Mouse (Mus musculus): ENCODE data around the gene Gm10320. TPM values are rescaled to one million over a fixed set of nuclear protein-coding genes. Genes with fewer than 3 reads are reported as not detected.

The Gm10320 gene
- total RNA-seq, 2 experiments from 2014 or later: 1.7 to 14.4 TPM

DNA sequence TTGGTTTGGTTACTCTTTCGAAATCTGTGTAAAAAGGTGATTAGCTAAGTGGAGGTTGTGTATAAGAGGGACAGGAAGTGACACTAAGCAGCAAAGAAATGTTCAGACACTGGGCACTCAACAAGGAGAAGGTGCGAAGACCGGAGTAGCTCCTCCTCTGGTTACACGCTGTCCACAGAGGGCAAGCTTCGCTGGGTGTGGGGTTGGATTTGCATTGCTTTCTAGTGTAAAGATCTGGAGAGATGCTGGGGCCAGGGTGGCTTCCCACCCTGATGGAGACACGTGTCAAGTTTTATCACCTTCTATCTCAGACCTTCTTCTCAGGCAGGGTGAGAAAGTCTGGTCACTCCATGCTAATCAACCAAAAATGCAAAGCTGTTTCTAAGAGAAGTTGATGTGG is 20.0 kb downstream of the Gm10320 start:
- no peak for ATAC-seq (replicated peaks; ENCODE audit: poor library complexity)

DNA sequence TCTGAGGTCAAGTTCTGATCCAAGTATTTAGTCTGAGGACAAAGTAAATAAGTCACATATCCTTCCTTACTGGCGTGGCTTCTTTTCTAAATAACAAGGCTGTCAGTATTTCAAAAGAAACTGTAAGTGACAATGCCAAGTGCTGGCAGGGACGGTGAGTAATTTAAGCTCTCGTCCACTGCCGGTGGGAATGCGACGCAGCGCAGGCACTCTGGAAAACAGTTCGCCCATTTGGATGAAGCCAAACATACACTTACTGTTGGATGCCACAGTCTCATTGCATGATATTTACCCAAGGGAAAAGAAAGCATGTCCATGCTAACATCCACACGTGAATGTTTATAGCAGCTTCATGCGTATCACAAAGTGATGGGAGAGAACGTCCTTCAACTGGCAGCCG is 21.5 kb downstream of the Gm10320 start:
- ATAC-seq (replicated peaks; ENCODE audit: poor library complexity): no peak

DNA sequence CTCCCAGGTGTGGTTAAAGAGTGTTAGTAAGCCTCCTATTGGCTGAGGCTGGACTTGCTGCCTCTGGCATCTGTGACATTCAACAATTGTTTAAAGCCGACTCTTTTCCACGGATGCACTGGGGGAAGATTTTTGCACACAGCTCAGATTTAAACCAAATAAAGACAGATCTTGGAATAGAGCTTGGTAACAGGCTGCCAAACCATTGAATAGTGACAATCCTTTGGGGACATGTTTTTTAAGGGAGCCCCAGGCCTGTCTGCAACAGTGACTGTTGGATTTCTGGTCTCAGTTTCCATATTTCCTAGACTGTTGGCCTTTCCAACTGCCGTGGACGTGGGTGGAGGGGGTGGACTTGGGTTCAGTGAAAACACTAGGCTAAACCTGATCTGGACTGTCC is 21.9 kb downstream of the Gm10320 start:
- ATAC-seq (replicated peaks; ENCODE audit: poor library complexity): no peak

DNA sequence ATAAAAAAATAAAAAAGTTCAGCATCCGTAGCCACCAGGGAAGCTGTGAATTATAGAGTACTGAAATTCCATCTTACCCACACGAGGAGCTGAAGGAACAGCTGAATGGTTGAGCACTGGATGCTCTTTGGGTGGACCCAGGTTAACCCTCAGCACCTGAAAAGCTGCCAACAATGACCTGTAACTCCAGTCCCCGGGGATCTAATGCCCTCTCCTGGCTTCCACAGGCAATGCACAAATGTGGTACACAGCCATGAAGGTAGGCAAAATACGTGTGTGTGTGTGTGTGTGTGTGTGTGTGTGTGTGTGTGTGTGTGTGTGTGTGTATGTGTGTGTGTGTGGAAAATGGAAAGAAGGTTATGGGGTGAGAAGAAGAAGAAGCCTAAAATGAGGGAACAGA is 30.3 kb downstream of the Gm10320 start:
- no peak for ATAC-seq (replicated peaks; ENCODE audit: poor library complexity)

DNA sequence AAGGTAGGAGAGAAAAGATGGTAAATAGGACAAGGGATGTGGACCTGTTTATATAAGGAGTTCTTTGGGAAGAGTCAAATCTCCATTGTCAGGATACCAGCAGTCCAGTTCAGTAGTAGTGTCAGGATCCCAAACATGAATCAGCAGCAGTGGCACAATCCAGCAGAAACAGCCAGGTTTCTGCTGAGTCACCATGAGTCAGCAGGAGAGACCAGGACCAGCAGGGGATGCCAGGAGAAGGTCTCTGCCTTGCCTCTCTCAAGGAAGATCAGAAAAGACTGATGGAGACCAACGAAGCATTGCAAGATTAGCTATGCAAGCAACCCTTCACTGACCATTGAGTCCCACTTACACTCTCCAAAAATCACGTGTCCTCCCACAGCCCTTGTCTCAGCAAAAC is 35.4 kb downstream of the Gm10320 start:
- ATAC-seq (replicated peaks; ENCODE audit: poor library complexity): no peak

DNA sequence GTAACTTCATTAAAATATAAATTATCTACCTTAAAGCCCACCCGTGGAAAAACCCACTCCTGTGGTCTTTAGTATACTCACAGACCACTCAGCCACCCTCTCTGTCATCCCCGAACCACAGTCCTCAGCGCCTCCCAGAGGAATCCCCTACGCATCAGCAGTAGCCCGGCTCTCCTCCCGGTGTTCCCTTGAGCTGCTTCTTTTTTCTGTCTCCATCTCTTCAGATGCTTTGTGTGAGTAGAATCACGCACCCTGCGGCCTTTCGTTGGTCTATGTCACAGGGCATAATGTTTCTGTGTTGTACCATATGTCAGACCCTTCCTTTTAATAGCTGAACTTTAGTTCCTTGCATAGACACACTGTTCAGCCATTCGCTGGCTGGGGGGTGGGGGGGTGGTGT is 36.2 kb downstream of the Gm10320 start:
- ATAC-seq (replicated peaks; ENCODE audit: poor library complexity): no peak

DNA sequence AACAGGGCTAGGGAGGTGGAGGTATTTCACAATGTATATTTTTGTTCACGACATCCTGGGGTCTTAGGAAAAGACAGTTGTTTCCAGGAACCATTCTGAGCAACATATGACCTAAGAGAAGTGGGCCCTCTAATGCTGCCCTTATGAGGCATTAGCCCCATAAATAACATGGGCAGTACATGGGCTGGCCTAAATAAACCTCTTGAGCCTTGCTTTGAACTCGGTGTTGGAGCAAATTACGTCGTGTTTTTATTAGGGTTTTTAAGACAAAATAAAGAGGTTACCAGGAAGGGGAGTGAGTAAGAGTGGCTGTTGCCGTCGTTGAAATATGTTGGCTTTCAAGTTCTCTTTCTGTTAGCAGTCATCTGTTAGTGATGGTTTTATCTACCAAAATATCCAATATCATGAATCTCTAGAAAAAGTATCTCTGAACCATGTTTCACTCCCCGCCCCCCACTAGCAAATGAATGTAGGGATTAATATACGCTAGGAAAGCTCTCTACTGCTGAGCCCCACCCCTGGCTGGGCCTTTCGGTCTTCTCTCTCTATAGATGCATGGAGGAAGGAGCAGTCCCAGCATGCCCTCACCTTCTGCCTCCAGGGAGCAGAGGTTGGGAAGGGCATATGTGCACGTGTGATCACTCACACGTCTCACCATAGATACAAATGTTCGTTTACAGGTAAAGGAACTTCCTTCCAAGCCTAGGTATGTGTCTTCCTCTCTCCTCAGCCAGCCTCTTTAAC is 37.4 kb downstream of the Gm10320 start:
- ATAC-seq (replicated peaks; ENCODE audit: poor library complexity): no peak

DNA sequence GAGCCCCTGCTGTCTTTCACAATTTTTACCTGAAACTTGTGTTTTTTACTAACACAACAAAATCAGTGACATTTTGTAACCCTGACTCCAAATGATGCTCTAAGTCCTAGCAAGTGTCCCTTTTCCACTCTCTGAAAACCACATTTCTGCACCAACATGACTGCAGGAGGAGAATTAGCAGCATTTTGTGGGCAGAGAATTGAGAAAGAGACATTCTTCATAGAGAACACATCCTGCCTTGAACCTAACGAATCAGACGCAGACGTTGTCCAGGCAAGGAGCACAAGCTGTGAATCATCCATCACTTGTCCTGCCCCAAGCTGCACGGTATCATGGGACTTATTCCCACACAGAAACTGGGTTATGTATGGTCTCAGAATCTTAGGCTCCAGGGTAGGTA is 38.7 kb downstream of the Gm10320 start:
- ATAC-seq (replicated peaks; ENCODE audit: poor library complexity): no peak

DNA sequence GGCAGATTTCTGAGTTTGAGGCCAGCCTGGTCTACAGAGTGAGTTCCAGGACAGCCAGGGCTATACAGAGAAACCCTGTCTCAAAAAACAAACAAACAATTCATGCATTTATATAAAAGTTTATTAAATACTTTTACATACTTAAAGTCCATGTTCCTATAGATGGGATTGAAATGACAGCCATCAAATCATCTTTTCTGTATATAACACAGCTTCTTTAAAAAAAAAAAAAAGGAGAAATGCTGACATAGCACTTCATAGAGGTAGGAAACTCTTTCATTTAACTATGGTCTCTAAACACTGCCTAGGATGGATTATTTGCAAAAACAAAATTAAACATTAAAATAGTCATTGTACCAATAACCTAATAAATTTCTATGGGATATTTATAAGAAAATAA is 43.1 kb downstream of the Gm10320 start:
- ATAC-seq (replicated peaks; ENCODE audit: poor library complexity): no peak

DNA sequence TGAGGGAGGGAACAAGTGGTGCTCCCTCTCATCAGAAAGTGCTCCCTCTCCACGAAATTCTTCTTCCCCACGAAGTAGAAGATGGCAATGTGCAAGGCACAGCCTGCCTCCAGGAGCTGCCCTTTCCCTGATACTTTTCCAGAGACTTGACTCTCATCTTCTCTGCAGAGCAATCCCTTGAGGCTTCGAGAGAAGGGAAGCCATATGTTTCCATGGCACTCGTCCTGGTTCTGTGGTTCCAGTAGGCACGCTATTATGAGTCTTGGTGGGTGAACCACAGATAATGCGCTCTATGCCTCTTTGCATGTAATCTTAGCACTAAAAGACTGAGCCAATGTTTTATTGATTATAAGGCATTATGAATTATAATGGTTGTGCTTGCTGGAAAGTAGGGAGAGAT is 44.1 kb downstream of the Gm10320 start:
- ATAC-seq (replicated peaks; ENCODE audit: poor library complexity): no peak

DNA sequence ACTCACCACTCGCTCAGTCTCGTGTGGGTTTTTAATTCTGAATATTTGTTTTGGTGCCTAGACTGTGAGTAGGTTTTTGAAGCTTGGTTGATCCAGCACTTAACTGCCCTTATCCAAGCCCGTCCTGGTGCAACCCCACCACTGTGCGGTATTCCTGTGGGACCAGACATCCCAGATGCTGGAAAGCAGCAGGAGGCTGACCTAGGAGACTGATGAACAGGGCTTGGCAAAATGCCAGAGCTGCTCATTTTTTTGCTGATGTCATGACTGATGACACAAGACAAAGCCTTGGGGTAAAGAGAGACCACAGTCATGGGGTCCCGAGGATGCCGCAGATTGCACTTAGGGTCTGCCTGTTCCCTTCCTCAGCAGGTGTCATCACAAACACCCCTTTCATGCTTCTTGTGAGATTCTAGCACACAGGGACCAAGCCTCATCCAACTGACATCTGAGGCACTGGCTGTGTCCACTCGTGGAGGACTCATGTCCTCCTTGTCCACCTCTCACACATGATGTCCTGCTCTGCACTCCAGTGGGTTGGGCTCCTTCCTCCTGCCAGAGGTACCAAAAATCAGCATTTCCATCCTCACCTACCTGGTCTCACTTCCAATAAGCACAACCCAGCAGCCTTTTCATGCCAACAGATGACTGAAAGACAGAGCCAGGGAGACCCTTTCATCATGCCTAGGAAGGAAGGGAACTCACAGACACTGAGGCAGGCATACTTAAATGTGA is 46.2 kb downstream of the Gm10320 start:
- ATAC-seq (replicated peaks; ENCODE audit: poor library complexity): no peak

DNA sequence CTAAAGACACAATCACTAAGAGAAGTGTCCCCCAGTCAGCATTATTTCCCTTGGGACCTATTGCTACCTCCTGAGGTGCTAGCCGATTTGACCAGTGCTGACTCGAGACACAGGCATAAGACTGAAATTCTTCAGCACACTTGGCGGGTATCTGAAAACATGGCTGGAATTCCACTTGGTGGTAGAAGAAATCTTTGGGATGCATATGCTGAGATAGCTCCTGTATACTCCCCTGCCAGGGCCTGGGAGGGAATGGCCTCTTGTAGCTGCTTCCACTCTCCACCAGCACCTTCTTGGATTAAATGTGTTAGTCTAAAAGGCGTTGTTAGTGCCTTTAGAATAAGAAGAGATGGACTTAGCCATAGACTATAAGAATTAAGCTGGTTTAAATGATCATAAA is 50.8 kb downstream of the Gm10320 start:
- no peak for ATAC-seq (replicated peaks; ENCODE audit: poor library complexity)

DNA sequence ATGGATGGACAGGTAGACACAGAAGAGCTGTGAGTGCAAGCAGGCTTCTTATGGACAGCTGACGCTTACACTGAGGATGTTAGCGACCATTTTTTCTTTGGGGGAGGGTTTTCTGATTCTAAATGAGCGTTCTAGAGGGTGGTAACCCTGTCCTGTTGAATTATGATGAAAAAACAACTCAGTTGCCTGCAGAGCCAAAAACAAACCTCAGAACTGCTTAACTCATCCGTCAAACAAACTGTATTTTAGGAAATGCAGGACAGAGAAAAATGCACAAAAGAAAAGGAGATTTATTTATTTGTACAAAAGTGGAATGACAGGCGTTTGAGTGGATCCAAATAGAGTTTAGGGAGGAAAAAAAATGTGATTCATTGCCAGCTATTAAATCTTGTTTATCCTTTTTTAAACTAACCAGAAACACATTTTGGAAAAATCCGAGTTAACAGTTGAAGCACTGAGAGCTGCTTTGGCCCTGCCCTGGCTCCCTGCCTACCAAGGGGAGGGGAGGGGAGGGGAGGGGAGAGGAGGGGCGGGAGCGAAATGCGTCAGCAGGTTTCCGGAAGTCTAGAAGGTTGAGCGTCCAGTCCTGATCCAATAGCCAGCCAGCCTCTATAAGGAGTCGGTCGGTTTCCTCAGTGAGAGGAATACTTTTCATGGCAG is 51.4 kb downstream of the Gm10320 start:
- ATAC-seq (replicated peaks; ENCODE audit: poor library complexity): no peak

Other genes with a start within 250 kb of the Gm10320 start
- gene Utp15, start 229.0 kb downstream of the Gm10320 start, total RNA-seq (2015): 27.2 and 33.8 TPM in 2 replicates
- 39.9 and 48.0 TPM in 2 replicates for gene Utp15, start 229.0 kb downstream of the Gm10320 start, total RNA-seq (2017)
- 14.8 and 19.9 TPM in 2 replicates for gene Ankra2, start 228.9 kb downstream of the Gm10320 start, total RNA-seq (2015)
- 14.2 and 20.9 TPM in 2 replicates for gene Ankra2, start 228.9 kb downstream of the Gm10320 start, total RNA-seq (2017)
- not detected in 2 replicates for gene Gm21976, start 212.1 kb downstream of the Gm10320 start, total RNA-seq (2015)
- not detected in 2 replicates for gene Gm21976, start 212.1 kb downstream of the Gm10320 start, total RNA-seq (2017)
- 1,345 and 1,405 TPM in 2 replicates for gene Btf3, start 175.0 kb downstream of the Gm10320 start, total RNA-seq (2015)
- gene Btf3, start 175.0 kb downstream of the Gm10320 start, total RNA-seq (2017): 2,105 and 2,157 TPM in 2 replicates
- gene Foxd1, start 137.8 kb downstream of the Gm10320 start, total RNA-seq (2015): not detected in 2 replicates
- gene Foxd1, start 137.8 kb downstream of the Gm10320 start, total RNA-seq (2017): not detected in 2 replicates
- not detected in 2 replicates for gene Tmem174, start 145.4 kb upstream of the Gm10320 start, total RNA-seq (2015)
- not detected in 2 replicates for gene Tmem174, start 145.4 kb upstream of the Gm10320 start, total RNA-seq (2017)
- 0.57 TPM in 1 of 2 replicates, not detected in the other for gene Tmem171, start 202.8 kb upstream of the Gm10320 start, total RNA-seq (2015)
- gene Tmem171, start 202.8 kb upstream of the Gm10320 start, total RNA-seq (2017): not detected in 2 replicates